Mouse (Mus musculus) kidney, adult 10 weeks (tissue): ENCODE measurements around the gene Foxe1. TPM values are rescaled to one million over a fixed set of nuclear protein-coding genes. Genes with fewer than 3 reads are reported as not detected.

ENCODE experiments used
- polyA plus RNA-seq: library from polyadenylated mRNA; stranded (reverse); fragments of 350-450 nt; fragmentation: Illumina TruSeq; extraction: RNeasy Lipid Tissue Mini Kit (QIAGEN cat#74804); gene quantifications from one replicate; pipeline ENCODE4 v1.2.3, GENCODE M21; 2014; ENCODE audit warnings: low read depth, low replicate concordance

The Foxe1 gene
- not detected for polyA plus RNA-seq

GRCm38 (mm10) chr4:46343596-46344260 is at the start of gene Foxe1:
Foxe1 (plus strand) TSS chr4:46343609.

GRCm38 (mm10) chr4:46389013-46389611 is 45.7 kb downstream of the Foxe1 start, which contains the start of gene Trmo:
Trmo (minus strand) TSS chr4:46389437.

Other genes starting within 250 kb of the Foxe1 start
- gene Ncbp1, start 205.0 kb upstream of the Foxe1 start, polyA plus RNA-seq = 41.7 TPM
- gene Tstd2, start 204.9 kb upstream of the Foxe1 start, polyA plus RNA-seq = 24.0 TPM
- gene Xpa, start 147.3 kb upstream of the Foxe1 start, polyA plus RNA-seq = 46.6 TPM
- gene Trmo, start 45.8 kb downstream of the Foxe1 start, polyA plus RNA-seq = 1.2 TPM
- not detected for gene Hemgn, start 69.9 kb downstream of the Foxe1 start, polyA plus RNA-seq
- 136 TPM for gene Anp32b, start 107.3 kb downstream of the Foxe1 start, polyA plus RNA-seq
- gene Nans, start 145.6 kb downstream of the Foxe1 start, polyA plus RNA-seq = 3.3 TPM
- gene Trim14, start 192.5 kb downstream of the Foxe1 start, polyA plus RNA-seq = not detected